Mouse (Mus musculus) gastrocnemius, adult 18-20 months (tissue): ENCODE results near the gene Fam129a. TPM values are rescaled to one million over a fixed set of nuclear protein-coding genes. Genes with fewer than 3 reads are reported as not detected.

ENCODE experiments used
- DNase-seq: peaks from one replicate; pipeline ENCODE4 v3.0.0; 2021; ENCODE audit warnings: low spot score
- total RNA-seq, 2 experiments: library from RNA; stranded (reverse); gene quantifications; 2 replicates each; pipeline ENCODE4 v1.2.3; 2021

The Fam129a gene
- total RNA-seq, 2 experiments from 2014 or later, result 9.1 to 12.0 TPM

- DNase-seq, result no peak
Observed at GRCm38 (mm10) chr1:151690583-151691193, 119.7 kb downstream of the Fam129a start.

- DNase-seq, result peak; percentile 85
Observed at GRCm38 (mm10) chr1:151692867-151693266, 121.9 kb downstream of the Fam129a start.

- DNase-seq, result no peak
Observed at GRCm38 (mm10) chr1:151696751-151697150, 125.8 kb downstream of the Fam129a start.

- no peak for DNase-seq
Observed at GRCm38 (mm10) chr1:151697901-151698641, 127.1 kb downstream of the Fam129a start.

- no peak for DNase-seq
Observed at GRCm38 (mm10) chr1:151699363-151699762, 128.4 kb downstream of the Fam129a start.

- no peak for DNase-seq
Observed at GRCm38 (mm10) chr1:151702816-151703215, 131.8 kb downstream of the Fam129a start.

- DNase-seq, result peak; percentile 92
Observed at GRCm38 (mm10) chr1:151705723-151706396, 134.9 kb downstream of the Fam129a start.

GRCm38 (mm10) chr1:151706397-151706752 is 135.4 kb downstream of the Fam129a start:
- no peak for DNase-seq

GRCm38 (mm10) chr1:151708966-151709733 is 138.2 kb downstream of the Fam129a start:
- no peak for DNase-seq

GRCm38 (mm10) chr1:151709734-151710022 is 138.7 kb downstream of the Fam129a start:
- DNase-seq, result no peak

- DNase-seq, result no peak
Observed at GRCm38 (mm10) chr1:151710424-151711055, 139.6 kb downstream of the Fam129a start.

GRCm38 (mm10) chr1:151711062-151711461 is 140.1 kb downstream of the Fam129a start:
- DNase-seq, result no peak

- no peak for DNase-seq
Observed at GRCm38 (mm10) chr1:151712664-151713063, 141.7 kb downstream of the Fam129a start.

GRCm38 (mm10) chr1:151713622-151714021 is 142.6 kb downstream of the Fam129a start:
- DNase-seq, result no peak

- DNase-seq, result no peak
Observed at GRCm38 (mm10) chr1:151716024-151716710, 145.2 kb downstream of the Fam129a start.

- no peak for DNase-seq
Observed at GRCm38 (mm10) chr1:151717624-151718023, 146.6 kb downstream of the Fam129a start.

- no peak for DNase-seq
Observed at GRCm38 (mm10) chr1:151718575-151718974, 147.6 kb downstream of the Fam129a start.

GRCm38 (mm10) chr1:151719911-151720310 is 148.9 kb downstream of the Fam129a start:
- DNase-seq, result no peak

- DNase-seq, result no peak
Observed at GRCm38 (mm10) chr1:151720566-151720965, 149.6 kb downstream of the Fam129a start.

- no peak for DNase-seq
Observed at GRCm38 (mm10) chr1:151721357-151721983, 150.5 kb downstream of the Fam129a start.
